Mouse (Mus musculus) urinary bladder, postnatal 25 days (tissue): ENCODE measurements around the gene Pirb.

Experiments used
- DNase-seq: peaks from one replicate; pipeline ENCODE4 v3.0.0; 2022; ENCODE audit warnings: low spot score

Gene Pirb

DNA sequence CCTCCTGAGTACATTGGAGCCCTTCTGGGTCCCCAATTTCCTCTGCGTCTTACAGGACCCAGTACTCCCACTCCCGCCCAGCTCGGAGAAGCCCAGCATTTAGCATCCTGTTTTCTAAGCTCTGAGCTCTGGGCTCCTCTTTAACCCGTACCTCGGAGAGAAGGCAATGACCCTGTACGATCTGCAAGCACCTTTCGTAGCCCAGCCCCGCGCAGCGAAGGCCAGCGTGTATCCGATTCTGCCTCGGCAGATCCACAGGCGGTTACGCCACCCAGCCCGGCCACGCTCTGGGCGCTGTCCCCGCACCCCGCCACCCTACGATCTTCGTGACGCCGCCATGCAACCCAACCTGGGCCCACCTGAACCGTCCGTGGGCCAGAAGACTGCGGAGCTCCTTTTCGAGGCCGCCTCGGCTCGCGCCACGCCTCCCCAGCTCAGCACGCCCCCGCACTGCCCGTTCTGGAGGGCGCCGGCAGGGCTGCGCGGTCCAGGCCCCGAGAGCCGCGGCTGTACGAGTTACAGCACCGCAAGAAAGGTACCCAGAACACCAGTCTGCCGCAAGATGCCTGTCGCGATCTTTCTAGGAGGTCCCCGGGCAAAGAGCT, 27.7 kb downstream of the Pirb start, which contains the start of gene Tsen34:
Gene Tsen34 (plus strand): TSS at position 482 of the 605 bp plus-strand sequence.
- no peak for DNase-seq

DNA sequence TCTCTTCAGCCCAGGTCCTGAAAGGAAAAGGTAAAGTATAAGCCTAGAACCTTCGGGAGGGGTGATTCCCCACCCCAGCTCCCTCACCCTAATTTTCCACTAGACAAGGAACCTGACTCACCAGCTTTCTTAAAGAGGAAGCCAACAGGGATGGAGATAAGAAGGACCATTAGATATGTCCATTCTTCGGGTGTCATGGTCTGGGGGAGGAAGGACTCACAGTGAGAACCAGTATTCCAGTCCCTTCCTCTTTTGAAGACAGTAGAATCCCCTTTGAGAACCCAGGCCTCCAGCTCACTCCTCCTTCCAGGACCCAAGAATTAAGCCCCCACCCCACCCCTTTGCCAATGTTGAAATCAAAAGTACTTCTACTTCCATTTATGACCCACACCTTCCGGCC, 28.3 kb downstream of the Pirb start:
- no peak for DNase-seq

DNA sequence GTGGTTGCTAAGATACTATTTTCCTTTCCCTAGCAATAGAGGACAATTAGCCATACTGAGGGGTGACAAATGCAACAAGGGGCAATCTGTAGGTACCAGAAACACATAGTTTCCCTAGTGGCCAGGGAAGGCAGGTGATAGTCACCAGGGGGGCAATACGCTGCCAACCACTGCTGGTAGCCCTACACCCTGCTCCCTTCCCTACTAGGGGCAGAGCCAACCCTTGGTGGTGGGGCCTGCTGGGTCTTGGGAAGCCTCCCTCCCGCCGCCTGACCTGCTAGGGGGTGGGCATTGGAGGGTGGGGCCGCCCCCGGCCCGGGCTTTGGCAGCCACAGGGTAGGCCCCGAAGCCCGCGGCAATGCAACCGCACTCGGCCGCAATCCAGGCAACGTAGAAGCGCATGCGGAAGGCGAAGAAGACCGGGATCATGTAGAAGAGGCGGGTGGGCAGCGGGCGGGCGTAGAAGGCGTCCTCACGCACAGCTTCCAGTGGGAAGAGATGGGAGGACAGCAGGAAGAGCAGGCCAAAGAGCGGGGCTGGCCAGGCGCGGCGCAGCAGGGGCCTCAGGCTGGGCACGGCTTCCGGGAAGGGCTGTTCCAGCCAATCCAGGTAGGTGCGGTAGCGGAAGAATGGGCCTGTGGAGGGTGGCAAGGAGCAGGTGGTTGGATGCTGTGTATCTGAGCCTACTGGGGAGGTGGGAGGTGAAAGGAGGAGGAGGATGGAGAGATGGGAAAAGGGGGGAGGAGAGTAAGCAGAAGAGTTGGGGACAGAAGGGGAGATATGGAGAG, 34.6 kb downstream of the Pirb start:
- no peak for DNase-seq

DNA sequence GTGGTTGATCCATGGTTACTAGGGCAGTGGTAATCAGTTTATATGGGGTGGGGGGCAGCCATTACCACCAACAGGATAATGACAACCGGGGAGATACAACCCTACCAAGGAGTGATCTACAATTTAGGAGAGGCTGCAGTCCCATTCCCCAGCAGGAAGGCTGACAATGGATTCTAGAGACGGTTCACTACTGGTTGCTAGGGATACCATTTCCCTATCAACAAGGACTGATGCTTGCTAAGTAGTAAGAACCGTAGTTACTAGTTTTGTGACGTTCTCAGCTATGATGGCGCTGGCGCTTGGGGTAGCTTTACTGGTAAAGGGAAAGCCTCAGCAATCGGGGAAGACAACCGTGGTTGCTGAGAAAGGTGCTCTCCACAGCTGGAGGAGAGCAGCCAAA, 35.5 kb downstream of the Pirb start:
- no peak for DNase-seq

DNA sequence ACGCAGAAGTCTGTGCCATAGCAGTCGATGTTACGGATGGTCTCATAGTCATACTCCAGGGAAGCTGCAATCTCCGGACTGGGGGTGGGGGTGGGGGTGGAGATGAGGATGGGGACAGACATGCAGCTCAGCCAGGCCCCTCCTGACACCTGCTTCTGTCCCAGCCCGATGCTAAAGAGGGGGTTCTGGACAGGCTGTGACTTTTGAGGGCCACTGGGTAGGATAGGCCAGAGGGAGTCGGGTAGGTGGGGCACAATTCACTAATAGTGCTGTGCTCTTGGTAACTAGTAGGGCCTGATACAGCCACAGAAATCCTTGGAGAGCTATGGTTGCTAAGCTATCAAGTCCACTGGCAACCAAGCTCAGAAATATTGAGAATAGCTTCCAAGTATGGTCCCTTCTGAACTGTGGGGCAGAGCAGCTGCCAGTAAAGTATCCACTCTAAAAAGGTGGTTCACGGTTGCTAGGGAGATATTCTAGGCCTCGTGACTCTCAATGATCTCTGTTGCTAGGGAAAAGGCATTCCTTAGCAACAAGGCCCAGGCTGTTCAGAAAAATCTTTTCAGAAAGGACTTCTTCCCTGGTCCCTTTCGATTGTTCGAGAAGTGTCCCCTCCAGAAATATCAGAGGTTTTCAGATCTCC, 36.2 kb downstream of the Pirb start:
- no peak for DNase-seq

DNA sequence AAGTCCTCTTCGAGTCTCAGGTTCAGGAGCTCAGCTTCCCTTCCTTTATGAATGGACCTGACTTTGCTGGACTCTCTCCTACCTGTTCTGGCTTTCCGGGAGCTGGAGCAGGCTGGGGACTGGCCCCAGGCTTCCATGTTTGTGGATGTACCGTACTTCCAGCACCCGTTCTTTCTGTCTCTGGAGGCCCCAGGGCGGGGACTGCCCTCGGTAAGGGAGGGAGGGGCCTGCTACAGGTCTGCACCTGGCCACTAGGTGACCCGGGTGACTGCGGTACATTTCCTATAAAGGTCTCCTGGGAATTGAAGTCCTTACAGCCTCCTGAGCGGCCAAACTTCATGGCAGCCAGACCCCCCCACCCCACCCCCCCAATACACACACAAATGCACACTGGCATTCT, 42.8 kb downstream of the Pirb start, which contains the start of gene Tmc4:
Gene Tmc4 (minus strand): TSS at position 212 of the 400 bp plus-strand sequence.
- DNase-seq = peak; percentile 51

DNA sequence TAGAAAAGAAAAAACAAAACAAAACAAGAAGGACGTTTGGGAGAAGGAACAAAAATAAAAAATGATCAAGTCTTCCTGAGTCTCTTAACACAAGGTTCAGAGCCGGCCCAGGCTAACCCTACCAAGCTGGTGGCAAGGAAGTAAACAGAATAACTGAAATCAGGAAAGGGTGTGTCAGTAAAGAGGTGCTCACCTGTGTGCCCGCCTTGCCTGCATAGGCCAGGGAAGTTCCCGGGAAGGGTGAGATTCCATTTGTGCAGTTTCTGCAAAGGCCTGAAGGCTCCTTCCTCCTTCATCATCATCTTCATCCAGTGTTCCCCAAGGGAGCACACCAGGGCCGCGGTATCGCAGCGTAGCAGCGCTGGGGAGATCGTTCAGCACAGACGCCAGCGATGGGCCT, 43.8 kb downstream of the Pirb start:
- no peak for DNase-seq

DNA sequence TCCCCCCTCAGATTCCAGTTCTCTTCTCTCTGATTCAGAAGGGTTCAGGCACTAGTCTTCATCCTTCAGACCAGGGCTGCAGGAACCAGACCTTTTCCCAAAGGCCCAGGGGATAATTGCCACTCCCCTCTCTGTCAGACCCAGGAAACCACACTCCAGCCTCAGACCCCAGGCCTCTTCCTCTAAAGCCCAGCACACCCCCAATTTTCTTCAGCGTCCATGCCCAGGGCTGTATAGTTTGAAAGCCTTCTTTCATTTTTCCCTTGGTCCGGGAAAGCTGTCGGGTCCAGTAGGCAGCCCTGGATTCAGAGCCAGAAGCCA, 45.0 kb downstream of the Pirb start:
- no peak for DNase-seq

DNA sequence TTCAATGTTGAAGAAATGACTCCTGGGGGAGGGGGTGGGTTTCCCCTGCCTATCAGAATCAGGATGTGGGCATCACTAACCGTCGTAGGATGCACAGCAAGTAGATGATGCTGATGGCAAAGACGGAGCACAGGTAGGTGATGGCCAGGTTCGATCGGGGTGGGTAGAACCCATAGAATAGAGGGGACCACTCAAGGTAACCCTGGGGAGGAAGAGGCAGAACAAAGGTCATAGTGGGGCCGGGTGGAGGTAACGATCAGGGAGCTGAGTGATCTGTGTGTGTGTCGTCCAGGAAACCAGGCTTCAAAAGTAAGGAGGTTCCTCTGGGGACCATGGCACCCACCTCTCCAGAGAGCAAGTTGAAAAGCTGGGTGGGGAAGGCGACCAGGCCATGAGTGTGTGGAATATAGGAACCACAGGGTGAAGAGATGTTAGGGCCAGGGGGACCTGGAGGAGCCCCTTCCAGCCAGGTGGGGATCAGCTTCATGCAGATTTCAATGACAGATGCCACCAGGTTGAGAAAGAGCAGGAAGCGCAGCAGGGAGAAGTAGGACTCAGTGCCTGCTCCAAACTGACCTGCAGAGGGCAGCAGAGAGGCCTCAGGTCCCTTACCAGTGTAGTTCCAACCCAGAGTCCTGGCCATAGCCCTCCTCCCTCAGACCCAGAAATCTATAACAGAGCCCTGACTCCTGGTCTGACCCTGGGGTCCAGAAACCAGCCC, 45.5 kb downstream of the Pirb start:
- peak; percentile 86 for DNase-seq

DNA sequence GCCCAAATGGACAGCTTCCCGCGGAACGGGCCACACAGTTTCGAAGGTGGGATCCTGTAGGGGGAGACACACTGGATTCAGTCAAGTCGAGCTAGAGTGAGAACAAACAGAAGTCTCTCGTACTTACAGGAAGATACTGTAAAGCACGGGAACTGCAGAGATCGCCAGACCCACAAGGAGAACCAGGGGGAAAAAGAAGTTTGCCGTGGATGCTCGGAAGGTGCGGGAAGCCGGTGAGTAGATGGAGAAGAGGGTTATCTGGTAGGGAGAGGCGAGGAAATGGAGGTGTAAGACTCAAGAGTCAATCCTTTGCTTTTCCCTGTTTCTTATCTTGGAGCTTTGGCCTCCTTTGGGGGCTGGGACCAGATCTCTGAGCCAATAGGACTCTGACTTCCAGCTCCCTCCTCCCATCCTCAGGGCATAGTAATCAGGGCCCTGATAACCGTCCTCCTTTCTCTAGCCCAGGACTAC, 53.2 kb downstream of the Pirb start:
- no peak for DNase-seq

DNA sequence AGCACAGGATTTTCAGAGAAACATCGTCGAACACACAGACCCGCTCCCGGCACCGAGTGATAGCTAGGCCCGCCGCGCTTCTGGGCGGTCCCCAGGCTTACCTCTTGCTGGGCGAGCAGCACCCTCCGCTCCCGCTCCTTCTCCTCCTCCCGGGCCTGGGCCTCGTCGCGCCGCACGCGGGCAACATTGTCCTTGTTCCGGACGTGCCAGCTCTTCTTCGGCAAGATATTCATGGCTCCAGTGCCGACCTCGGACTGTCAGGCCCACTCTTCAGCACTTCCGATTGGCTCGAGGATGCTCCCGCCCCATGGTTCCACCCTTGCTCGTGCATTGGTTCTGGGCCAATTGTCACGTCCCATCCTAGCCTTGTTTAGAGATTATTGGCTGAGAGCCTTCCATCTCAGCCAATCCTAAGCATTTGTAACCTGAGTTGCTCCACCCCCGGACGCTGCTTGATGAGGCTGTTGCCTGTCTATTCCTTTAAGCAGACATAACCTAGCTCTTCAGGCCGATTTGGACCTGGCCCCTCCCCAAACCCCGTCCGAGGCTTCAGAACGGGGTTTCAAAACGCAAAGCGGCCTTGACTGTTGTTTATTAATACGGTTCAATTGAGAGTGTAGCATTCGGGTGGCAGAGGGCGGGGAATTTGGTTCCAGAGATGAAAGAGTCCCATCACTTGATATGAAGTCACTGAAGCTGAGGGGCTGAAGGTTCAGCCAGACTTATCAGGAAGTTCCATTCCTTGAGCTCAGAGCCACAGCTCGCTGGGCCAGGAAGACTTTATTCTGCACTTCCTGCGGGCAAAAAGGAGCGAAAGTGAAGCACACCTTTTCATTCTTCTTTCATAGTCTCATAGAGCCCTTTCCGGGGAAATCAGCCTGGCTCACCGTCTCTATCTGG, 54.7 kb downstream of the Pirb start, which contains the start of gene Leng1:
Gene Leng1 (minus strand): TSS at position 626 of the 900 bp plus-strand sequence.
- peak; percentile 90 for DNase-seq

DNA sequence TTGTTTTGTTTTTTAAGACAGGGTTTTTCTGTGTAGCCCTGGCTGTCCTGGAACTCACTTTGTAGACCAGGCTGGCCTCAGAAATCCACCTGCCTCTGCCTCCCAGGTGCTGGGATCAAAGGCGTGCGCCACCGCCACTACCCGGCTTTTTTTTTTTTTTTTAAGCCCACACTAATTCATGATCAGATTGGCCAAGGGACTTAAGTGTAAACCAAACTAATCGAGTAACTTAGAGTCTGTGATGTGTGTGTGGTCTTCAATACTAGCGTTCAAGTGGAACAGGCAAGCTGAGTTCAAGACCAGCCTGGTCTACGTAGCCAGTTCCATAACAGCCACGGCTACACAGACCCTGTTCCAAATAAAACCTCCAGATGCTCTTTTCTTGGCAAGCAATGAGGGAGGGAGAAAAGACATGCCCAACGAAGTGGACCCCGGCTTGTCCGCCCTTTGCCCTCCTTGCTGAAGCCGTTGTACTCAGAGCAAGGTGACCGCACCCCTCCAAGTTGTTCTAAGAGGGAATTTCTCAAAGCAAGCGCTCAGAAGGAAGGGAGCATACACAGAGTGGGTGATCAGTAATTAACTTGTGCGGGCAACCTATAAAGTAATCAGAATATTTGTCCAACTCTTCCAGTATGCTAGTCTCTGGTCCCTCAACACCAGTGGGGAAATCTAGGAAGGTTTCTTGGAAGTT, 55.5 kb downstream of the Pirb start:
- DNase-seq = no peak
